Mouse (Mus musculus) liver, adult 2 months (tissue): ENCODE results near the gene Ubb. TPM values are rescaled to one million over a fixed set of nuclear protein-coding genes. Genes with fewer than 3 reads are reported as not detected.
"Not testable (repeated sequence)": the region's sequence is repeated elsewhere in the genome, so short reads cannot be mapped to it uniquely, and the experiment has no call there.

Experiments
- DNase-seq: peaks from one replicate; pipeline ENCODE4 v3.0.0-alpha.2; 2011; ENCODE audit warnings: low read depth, low spot score; ENCODE audit errors: extremely low read depth
- H3K27ac ChIP-seq: fragments of 200-500 bp; replicated peaks from 2 replicates; pipeline ENCODE4 v1.5.1; 2012; ENCODE audit warnings: low read depth, mild to moderate bottlenecking, control low read depth, inconsistent platforms, low read length; ENCODE audit not compliant: insufficient read depth
- H3K27me3 ChIP-seq: fragments of 200-500 bp; 2 replicates; pipeline ENCODE4 v1.6.1; 2012; ENCODE audit warnings: mild to moderate bottlenecking, moderate library complexity, low read length, inconsistent platforms; ENCODE audit not compliant: control insufficient read depth, insufficient read depth
- H3K36me3 ChIP-seq: fragments of 200-500 bp; 2 replicates; pipeline ENCODE4 v1.6.1; 2012; ENCODE audit warnings: low read length, inconsistent platforms; ENCODE audit not compliant: control insufficient read depth, insufficient read depth
- H3K4me1 ChIP-seq: fragments of 200-500 bp; 2 replicates; pipeline ENCODE4 v1.6.1; 2011; ENCODE audit warnings: low read length; ENCODE audit not compliant: control insufficient read depth, insufficient read depth
- H3K4me3 ChIP-seq: fragments of 200-500 bp; 2 replicates; pipeline ENCODE4 v1.5.1; 2011; ENCODE audit warnings: low read depth, mild to moderate bottlenecking, control low read depth, low read length, moderate library complexity; ENCODE audit not compliant: insufficient read depth
- H3K79me2 ChIP-seq: fragments of 200-500 bp; 2 replicates; pipeline ENCODE4 v1.6.1; 2012; ENCODE audit warnings: inconsistent platforms, mild to moderate bottlenecking, low read length, moderate library complexity; ENCODE audit not compliant: control insufficient read depth, insufficient read depth
- H3K9ac ChIP-seq: fragments of 200-500 bp; 2 replicates; pipeline ENCODE4 v1.6.1; 2012; ENCODE audit warnings: low read depth, mild to moderate bottlenecking, control low read depth, inconsistent platforms, low read length
- CTCF ChIP-seq: fragments of 200-500 bp; IDR thresholded peaks from 2 replicates; pipeline ENCODE4 v1.5.1; 2011; ENCODE audit warnings: low read depth, low read length, control low read depth
- POLR2A ChIP-seq: fragments of 200-500 bp; IDR thresholded peaks from 2 replicates; pipeline ENCODE4 v1.6.1; 2011; ENCODE audit warnings: low read length, control low read depth; ENCODE audit not compliant: insufficient read depth; ENCODE audit errors: extremely low read depth
- WGBS: fragments of 180-500 bp; shearing (Covaris S2); methylation state at CpG from one replicate; pipeline ENCODE4 v1.1.7; 2018; 5-methylcytosine and 5-hydroxymethylcytosine counted together
- polyA plus RNA-seq: library from polyadenylated mRNA; depleted of rRNA; stranded (reverse); fragments of >200 nt; gene quantifications from 2 replicates; pipeline ENCODE4 v1.2.3, GENCODE M21; 2012; rRNA removed
- total RNA-seq: library from RNA; depleted of rRNA; stranded (reverse); fragments of >200 nt; gene quantifications from 2 replicates; pipeline ENCODE4 v1.2.3, GENCODE M21; 2014; rRNA removed

The Ubb gene
- total RNA-seq (621 and 698 TPM in 2 replicates), polyA plus RNA-seq (644 and 809 TPM in 2 replicates)

- H3K36me3 ChIP-seq: peaks cover 14% of the 10 kb centered on the region
- peak; percentile 94 for DNase-seq
- H3K27ac ChIP-seq: peak within 1 kb of the TSS; percentile 99
- H3K79me2 ChIP-seq: peaks cover 4% of the 10 kb centered on the region; the same call in 1 of the 2 replicates
- H3K4me1 ChIP-seq: peaks cover 12% of the 10 kb centered on the region
- H3K9ac ChIP-seq: peak within 1 kb of the TSS; percentile 93
- under 1% methylated on average over 40 of the region's 40 CpGs for WGBS
- peak within 1 kb of the TSS; percentile 85 for H3K4me3 ChIP-seq
- H3K27me3 ChIP-seq: no peaks in the 10 kb centered on the region
- TF ChIP-seq CTCF (no peak), POLR2A (peak; percentile 91)
Observed at GRCm38 (mm10) chr11:62550727-62551225, at the start of gene Ubb. Gene Ubb, plus strand, starts transcription at chr11:62551171.

GRCm38 (mm10) chr11:62507683-62508082, 43.3 kb upstream of the Ubb start:
- DNase-seq: no peak
- TF ChIP-seq CTCF: no peak
- TF ChIP-seq POLR2A: no peak
- Histone ChIP-seq H3K36me3 (no peaks in the 10 kb centered on the region), H3K79me2 (no peaks in the 10 kb centered on the region), H3K27me3 (no peaks in the 10 kb centered on the region), H3K4me3 (no peak overlapping the region), H3K9ac (no peak overlapping the region), H3K27ac (no peak overlapping the region), H3K4me1 (no peaks in the 10 kb centered on the region)
- WGBS: 95% methylated on average over 4 of the region's 4 CpGs

GRCm38 (mm10) chr11:62508365-62508764, 42.6 kb upstream of the Ubb start:
- not testable (repeated sequence) for H3K27me3 ChIP-seq, H3K4me3 ChIP-seq, H3K9ac ChIP-seq, DNase-seq, H3K79me2 ChIP-seq, H3K36me3 ChIP-seq, H3K27ac ChIP-seq, H3K4me1 ChIP-seq
- WGBS: 96% methylated on average over 13 of the region's 13 CpGs

GRCm38 (mm10) chr11:62508816-62509215, 42.2 kb upstream of the Ubb start:
- WGBS: 98% methylated on average over 5 of the region's 5 CpGs
- not testable (repeated sequence) for H3K27me3 ChIP-seq, H3K4me3 ChIP-seq, DNase-seq, H3K4me1 ChIP-seq, H3K36me3 ChIP-seq, H3K9ac ChIP-seq, H3K27ac ChIP-seq, H3K79me2 ChIP-seq

GRCm38 (mm10) chr11:62509571-62509970, 41.4 kb upstream of the Ubb start:
- Histone ChIP-seq H3K27ac (no peak overlapping the region), H3K4me3 (no peak overlapping the region), H3K79me2 (no peaks in the 10 kb centered on the region), H3K9ac (no peak overlapping the region), H3K4me1 (no peaks in the 10 kb centered on the region), H3K36me3 (no peaks in the 10 kb centered on the region), H3K27me3 (no peaks in the 10 kb centered on the region)
- TF ChIP-seq CTCF (no peak), POLR2A (no peak)
- no peak for DNase-seq
- 38% methylated on average over 3 of the region's 3 CpGs for WGBS

GRCm38 (mm10) chr11:62510956-62511355, 40.0 kb upstream of the Ubb start:
- no peaks in the 10 kb centered on the region for H3K4me1 ChIP-seq
- H3K27ac ChIP-seq: no peak overlapping the region
- H3K4me3 ChIP-seq: no peak overlapping the region
- no peak overlapping the region for H3K9ac ChIP-seq
- no peaks in the 10 kb centered on the region for H3K79me2 ChIP-seq
- no peak for DNase-seq
- H3K27me3 ChIP-seq: no peaks in the 10 kb centered on the region
- no peak for TF ChIP-seq POLR2A
- TF ChIP-seq CTCF: no peak
- no peaks in the 10 kb centered on the region for H3K36me3 ChIP-seq
- 91% methylated on average over 5 of the region's 5 CpGs for WGBS
